Mouse (Mus musculus) 3134 (cell line): Measurements from ENCODE around the gene Fmo2.

Source experiments
- DNase-seq: peaks from one replicate; pipeline ENCODE4 v3.0.0-alpha.2; 2011; ENCODE audit warnings: low spot score; ENCODE audit not compliant: insufficient read length; ENCODE audit errors: extremely low read depth

Fmo2 gene

DNA sequence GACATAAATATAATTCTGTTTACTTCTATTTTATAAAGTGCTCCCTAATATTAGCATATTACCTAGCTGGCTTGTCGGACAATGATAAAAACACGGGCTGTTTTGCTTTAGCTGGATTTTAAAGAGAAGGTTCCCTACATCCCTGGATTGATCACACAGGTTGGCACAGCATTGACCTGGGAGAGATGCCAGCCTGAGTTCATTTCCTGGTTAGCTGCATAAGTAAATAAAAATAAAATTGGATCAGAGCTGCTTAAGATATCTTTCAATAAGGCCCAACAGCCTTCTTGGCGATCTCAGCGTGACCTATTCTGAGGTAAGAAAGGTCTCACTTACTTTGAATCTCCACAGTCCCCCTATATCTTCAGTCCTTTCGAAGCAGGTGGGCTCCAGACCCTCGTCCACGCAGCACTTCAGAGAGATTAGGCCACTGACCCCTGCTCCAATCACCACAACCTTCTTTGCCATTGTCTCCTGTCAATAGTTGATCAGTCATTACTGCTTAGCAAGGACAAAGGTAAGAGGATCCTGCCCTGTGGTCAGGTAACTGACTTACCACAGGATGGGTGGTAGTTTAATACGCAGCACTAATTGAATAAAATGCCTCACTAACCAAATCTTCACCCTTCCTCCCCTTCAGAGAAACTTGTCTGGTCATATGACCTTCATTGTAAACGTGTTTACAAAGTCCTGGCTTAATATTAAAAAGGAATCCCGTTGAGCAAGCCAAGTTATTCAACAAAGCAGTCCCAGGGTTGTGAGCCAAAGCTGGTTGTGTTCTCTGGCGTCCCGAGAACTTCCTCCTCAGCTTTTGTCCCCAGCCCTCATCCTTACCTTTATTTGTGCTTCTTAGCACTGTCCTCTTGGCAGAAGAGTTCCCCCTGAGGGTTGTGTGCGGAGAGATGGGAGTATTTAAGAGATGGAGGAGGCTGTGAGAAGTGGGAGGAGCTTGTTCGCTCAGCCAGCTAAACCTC is at the start of gene Fmo2:
Gene Fmo2 (minus strand): TSS at position 889 of the 974 bp plus-strand sequence.
- no peak for DNase-seq

DNA sequence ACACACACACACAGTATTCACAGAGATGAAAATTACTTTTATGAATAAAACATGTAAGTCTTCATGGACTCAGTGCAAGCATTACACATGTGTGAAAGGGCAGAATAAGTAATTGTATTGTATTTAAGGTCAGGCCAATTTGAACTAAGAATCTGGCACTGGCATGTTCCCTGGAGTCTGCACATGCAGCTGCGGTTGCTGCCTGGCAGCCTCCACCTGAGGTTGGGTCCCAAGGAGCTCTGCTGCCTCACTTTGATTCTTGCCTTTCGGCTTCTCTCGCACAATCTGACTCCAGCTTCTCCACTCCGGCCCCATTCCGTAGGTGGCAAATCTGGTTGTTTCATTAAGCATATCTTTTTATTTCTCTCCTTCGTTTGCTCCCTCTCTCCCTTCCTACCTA is 49.4 kb upstream of the Fmo2 start:
- no peak for DNase-seq

DNA sequence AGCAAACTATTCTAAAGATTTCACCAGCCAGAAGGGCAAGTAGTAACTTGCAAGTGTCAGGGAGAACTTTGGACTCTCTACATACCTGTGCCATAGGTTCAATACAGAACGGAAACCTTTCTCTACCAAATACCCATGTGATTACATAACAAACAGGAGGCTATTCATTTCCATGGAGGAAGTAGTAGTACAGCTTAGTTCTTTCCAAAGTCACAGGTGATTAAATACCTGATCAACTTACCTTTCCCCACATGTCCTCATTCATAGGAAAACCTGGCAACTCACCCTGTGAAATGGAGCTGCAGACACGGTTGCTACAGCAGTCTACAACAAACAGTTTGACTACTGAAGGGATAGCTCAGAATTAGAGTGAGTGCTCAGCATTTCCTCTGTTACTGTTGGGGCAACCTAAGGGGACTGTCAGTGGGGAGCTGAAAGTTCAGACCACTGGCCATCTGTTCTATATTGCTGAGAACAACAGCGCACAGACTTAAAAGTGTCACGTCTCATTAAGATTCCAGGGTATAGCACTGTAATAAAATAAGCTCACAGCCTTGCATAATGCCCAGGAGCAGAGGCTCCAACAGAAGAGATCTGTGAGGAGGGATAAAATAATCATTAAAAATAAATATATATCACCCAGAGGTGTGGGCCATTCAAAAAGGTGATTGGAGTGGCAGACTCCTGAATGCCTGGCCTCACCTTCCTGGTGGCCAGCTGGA is 48.5 kb upstream of the Fmo2 start:
- DNase-seq, result no peak

DNA sequence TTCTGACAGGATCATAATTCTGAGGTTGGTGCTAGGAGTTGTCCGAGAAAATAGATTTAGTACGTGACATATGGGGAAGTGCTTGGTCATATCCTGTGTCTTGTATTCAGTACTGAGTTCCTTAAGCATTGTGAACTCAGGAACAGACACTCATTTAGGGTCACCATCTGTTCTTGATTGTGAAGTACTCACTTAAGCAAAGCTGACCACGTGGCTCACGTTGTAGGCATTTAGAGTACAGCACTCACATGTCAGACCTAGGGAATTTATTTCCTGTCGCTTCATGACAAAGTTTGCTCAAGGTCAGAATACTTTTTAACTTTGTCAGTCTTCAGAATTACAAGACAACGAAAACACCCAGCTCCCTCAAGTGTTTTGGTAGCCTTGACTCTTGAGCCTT is 45.2 kb upstream of the Fmo2 start:
- DNase-seq, result no peak

DNA sequence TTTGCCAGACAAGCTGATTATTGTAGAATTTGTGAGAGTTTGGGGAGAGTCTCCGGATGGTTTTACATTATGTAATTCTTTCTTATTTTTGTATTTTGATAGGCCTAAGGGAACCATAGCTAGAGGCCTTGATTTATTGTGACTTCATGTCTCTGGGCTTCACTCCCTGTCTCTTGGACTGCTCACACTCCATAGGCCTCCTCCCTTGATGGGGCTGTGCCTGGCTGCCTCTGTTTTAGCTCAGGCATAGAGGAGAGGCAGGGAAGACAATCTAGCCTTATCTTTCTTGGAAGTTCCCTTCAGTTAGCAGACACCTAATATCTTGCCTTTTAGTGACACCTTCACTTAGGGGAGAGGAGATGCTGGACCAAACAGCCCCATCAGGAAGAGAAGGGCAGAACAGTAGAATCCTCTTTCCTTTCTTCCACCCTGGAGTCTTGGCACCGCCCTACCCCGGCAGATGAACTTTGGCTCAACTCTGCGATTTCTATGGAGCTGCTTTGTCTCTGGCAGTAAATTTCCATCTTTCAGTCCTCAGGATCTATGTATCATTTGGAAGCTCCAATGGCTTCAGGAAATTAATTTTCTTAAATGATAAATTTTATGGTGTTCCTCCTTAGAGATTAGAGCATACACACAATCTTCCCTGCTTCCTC is 40.3 kb upstream of the Fmo2 start:
- no peak for DNase-seq

DNA sequence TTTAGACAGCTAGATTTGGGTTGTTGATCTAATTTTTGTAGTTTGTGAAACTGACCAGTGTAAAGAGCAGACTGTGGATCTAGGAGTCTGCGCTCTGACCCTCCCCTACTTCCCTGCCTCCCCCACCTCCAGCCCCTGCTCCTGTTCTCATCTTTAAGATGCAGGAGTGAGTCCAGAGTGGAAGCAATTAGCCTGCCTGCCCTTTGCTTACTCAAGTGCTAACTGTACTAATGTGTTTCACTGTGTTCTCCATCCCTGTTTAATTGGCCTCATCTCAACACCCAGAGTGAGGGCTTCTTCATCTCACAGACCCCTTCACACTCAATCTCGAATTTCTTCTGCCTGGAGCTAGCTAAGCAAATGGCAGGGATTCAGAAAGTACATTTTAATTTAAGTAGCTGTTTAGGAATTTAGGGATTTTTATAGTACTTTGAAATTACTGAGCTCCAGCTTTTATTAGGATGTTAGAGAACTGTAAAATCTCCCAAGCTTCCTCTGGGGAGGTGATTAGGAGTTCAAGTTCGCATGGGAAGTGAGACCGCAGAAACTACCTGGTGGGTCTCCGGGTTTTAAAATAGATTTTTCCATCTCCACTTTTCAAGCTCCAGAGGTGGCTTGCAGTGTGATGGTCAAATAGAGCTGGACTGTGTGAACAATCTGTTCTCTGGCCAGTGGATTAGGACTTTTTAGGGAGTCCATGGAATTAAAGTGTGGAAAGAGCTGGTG is 39.6 kb upstream of the Fmo2 start:
- no peak for DNase-seq

DNA sequence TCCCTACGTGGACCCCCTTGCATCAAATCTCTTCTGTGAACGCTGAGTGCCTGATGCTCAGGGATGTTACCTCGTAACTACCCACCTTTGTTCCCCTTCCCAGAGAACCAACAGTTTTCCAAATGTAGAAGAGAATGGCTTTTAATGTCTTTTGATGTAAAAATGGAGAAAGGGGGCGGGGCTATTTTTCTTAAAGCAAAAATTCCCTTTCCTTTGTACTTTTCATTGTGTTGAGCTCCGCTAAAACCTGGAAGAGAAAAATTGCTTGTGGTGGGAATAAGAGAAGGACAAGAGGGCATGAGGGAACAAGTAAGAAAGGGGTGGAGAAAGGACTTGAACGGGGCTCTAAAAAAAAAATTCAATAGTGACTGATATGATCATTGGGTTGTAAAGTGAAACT is 38.9 kb upstream of the Fmo2 start, which contains the start of gene Fmo6:
Gene Fmo6 (minus strand): TSS at position 101 of the 400 bp plus-strand sequence.
- no peak for DNase-seq

DNA sequence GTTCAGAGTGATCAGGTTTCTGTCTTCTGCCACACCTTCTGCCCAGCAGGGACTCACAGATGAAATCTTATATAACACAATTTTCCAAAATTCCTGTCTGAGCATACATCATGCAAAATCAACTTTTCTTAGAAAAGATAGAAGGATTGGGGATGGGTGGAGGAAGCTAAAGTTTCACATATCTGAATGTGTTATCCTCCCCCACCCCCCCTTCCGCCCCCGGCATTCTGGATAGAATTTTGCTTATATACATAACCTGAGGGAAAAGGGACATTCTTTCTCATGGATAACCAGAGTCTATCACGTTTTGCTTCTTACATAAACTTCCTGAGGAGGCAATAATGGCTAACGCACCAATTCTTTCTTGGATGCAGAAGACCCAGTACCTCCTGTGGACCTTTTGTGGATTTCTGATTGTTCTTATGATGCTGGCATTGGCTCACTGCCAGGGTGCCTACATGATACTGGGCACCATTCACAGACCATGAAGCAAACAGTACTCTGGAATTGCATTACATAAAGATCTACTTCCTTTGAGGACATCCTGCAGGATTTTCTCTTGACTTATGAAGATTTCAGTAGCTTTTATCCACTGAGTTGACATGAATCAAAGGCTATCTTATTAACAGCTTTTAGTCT is 36.0 kb upstream of the Fmo2 start:
- no peak for DNase-seq

DNA sequence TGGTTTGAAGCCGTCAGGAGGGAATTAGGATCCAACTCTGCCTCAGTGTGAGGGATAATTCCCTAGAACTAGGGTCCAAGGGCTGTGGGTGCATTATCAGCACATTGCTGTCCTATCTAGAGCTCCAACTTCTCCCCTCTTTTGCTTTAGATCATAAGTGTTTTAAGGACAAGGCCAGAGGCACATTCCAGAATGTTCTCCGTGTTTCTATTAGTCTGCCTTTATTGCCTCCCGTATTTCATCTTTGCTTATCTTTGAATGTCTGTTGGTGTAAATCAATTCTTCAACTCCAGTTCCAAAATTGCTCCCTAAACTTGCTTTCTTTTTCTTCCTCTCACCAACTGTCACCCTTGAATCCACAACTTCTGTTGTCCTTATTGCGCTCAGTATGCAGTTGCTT is 33.9 kb upstream of the Fmo2 start:
- DNase-seq, result no peak

DNA sequence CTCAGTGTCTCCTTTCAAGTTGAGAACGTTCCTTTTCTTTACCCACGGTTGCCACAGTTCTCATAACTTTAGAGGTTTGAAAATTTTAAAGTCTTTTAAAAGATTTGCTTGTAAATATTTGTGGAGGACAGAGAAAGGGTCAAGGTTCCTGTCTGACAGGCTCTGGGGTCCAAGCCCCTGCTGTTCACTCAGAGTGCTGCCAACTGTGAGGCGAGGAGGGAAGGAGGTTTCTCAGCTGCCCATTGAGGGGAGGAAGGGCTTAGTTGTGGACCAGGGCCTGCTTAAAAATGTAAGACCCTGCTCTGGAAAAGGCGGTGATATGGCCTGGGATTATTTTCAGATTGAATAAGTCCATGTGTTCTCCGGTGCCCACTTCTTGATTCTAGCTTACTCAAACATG is 33.4 kb upstream of the Fmo2 start:
- DNase-seq, result no peak

DNA sequence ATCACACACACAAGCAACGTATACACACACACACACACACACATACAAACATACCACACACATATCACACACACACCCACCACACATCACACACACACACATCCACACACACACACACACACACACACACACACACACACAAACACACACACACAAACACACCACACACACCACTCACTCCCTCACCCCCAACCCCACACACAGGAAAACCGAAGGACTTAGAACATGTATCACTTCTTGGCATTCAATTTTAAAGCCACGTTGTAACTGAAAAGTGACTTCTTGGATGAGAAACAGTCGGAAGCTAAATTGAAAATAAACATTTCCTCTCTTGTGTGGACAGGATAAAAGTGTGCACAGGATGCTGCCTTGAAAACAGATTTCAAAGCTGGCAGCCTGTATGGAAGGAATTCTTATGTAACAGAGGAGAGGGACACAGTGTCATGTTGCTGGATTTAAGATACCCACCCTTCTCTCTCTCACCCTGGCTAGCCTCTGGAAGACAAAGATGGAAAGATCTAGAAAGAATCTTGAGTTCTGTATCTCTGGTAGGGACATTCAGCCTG is 32.9 kb upstream of the Fmo2 start:
- DNase-seq, result no peak

DNA sequence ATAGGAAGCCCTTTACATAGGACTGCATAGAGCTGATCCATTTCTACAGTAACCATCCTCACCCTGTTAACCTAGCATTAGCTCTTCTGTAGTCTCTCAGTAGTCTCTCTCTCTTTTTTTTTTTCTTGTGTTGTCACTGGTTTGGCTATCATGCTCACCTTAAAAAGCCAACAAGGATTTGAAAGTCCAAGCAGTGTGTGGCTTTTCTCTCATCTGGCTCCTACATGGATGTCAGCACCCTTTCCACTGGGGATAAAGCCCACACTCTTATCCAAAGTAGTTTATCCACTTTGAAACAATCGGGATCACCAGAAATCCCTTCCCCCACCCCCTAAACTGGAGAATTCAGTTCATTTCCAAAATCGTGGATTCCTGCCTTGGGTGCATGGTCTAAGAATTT is 32.1 kb upstream of the Fmo2 start:
- DNase-seq, result no peak

DNA sequence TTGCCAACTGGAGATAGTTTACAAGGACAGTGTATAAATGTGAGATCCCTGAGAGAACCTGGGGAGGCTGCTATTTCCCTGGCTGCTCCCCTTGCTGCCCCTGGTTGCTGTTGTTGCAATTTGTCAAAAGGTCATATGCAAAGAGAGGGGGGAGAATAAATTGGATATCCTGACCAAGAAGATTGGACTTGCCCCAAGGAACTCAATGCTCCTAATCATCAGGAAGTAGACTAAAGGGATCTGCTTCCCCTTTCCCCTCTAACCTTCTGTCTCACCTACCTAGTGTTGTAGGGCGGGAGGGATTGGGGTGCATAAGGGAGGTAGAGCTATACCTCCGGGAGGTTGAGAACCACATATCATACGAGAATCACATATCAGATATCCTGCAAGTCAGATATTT is 30.6 kb upstream of the Fmo2 start:
- no peak for DNase-seq

DNA sequence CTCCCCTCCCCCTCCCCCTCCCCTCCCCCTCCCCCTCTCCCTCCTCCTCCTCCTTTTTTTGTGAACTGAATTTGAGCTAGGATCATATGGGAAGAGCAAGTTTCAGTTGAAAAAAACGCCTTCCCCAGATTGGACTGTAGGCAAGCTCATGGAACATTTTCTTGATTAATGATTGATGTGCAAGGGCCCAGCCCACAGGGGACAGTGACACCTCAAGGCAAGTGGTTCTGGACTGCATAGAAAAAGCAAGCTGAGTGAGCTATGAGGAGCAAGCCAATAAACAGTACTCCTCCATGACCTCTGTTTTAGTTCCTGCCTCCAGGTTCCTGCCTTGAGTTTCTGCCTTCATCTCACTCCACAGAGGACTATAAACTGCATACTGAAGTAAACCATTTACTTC is 26.6 kb upstream of the Fmo2 start:
- no peak for DNase-seq

DNA sequence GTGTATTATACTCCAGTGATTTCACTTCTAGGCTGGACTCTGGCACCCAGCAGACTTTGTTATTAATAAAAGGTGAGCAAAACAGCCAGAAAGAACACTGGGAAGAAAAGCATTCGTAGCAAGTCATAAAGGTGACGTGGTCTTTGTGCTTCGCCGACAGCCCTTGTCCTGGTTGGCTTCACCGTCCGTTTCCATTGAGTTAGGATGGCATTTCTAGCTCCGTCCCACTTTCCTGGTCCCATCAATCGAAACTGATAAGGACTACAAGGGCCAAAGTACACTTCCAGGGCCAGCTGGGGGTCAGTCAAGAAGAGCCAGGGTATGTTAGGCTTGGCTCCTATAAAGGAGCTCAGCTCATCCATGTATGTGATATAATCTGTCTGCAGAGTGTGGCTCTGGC is 18.1 kb upstream of the Fmo2 start:
- no peak for DNase-seq

DNA sequence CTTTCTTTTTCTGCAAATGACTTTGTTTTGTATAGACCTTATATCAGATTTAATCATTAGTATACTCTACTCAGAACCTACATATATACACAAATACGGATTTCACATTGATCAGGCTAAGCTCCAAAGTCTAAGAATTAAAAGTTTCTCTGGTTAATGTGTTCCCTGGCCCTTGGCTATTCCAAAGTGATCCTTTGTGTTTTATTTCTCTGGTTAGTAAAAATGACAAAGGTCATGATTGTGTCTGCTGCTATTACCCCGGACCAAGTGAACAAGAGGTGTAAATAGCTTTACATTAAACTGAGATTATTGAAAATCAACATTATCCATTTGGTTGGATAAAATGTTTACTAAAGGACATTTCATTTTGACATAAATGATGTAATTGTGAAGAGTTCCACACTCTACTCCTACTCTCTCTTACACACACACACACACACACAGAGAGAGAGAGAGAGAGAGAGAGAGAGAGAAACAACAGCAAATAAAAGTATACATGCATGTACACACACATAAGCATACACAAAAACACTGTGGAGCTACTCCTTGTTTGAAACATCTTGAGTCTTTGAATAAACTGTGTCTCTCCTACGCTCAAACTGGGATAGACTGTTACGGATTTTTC is 16.5 kb upstream of the Fmo2 start:
- no peak for DNase-seq

DNA sequence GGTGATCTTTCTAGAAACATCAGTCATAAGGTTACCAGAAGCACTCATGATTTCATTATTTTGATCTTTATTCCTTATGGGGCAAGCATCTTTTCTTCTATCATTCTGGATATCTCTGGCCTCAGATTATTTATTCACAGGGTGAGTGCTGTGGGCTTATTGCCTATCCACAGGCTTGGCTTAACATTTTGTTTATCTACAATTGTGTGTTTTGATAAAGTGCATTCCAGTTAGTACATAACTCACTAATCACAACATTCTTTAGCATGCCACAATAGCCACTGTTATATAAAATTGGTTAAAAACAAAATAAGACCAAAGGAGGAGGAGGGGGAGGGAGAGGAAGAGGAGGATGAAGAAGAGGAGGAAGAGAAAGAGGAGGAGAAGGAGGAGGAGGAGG is 13.6 kb upstream of the Fmo2 start:
- no peak for DNase-seq

DNA sequence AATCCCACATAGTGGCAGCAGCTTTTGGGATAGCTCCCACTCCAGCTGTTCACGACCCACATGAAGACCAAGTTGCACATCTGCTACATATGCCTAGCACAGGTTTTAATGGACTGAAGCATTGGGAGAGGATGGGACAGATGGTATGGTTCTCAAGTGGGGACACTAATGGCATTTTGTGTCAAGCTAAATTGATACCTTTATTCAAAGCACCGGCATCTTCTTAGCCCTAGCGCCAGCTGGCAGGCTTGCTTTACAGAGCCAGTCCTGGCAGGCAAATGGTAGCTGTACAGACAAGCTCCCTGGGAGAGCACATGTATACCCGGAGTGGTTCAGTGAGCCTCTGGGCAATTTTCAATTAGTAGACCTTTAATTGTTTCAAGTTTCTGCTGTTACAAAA is 3.4 kb upstream of the Fmo2 start:
- no peak for DNase-seq

DNA sequence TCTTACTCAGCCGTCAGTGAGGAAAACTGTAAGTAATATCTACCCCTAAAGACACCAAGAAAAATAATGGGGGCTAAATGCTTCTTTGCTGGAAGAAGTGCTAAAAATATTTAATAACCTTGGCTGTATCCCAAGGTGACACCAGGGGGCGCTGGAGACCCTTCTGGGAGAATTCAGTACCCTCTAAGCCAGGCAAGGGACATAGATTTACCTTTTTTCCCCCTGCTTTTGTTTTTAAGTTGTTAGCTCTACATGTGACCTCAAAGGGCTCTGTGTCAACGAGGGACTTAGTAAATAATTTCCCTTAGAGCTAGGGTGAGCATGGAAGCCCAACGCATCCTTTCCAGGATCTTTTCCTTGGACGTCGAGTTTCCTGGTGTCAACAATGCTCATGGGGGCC is 2.6 kb downstream of the Fmo2 start:
- no peak for DNase-seq

DNA sequence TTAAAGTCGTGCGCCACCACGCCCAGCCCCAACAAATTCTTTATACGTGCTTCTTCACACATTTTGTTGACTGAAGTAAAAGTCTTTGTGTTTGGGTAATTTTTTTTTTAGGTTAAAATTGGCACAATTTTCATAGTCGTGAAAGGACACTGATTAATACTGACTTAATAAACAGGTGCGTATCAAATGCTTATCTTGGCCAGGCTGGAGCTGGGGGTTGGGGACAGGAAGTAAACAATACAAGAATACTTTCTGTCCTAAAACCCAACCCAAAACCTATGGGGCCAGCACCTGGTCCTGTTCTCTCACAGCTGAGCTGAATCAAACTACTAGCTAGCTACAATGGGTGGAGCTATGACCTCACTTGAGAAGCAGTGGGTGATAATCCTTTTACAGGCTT is 5.5 kb downstream of the Fmo2 start:
- DNase-seq, result no peak
